Mouse (Mus musculus): ENCODE results near the gene Gm10668.
"Not testable (repeated sequence)": the region's sequence is repeated elsewhere in the genome, so short reads cannot be mapped to it uniquely, and the experiment has no call there.

Gm10668 gene

GRCm38 (mm10) chr7:20730524-20730923 lies at the start of gene Gm10668:
Gene Gm10668 (minus strand): TSS chr7:20730624.
- DNase-seq (ENCODE audit: extremely low read depth, low read depth) = not testable (repeated sequence)

GRCm38 (mm10) chr7:20770885-20771284 lies 40.5 kb upstream of the Gm10668 start, which contains the start of gene Vmn1r112:
Gene Vmn1r112 (plus strand): TSS chr7:20771185.
- DNase-seq (ENCODE audit: extremely low read depth, low read depth) = not testable (repeated sequence)

GRCm38 (mm10) chr7:20703116-20703515 lies 27.3 kb downstream of the Gm10668 start, which contains the start of gene Vmn1r111:
Gene Vmn1r111 (minus strand): TSS chr7:20703216.
- not testable (repeated sequence) for DNase-seq (ENCODE audit: extremely low read depth, low read depth)

Measured in MEL-GATA-1-ER (cell line).